15 mouse cellular contexts compared by ENCODE assay signal in the genomic region with DNA sequence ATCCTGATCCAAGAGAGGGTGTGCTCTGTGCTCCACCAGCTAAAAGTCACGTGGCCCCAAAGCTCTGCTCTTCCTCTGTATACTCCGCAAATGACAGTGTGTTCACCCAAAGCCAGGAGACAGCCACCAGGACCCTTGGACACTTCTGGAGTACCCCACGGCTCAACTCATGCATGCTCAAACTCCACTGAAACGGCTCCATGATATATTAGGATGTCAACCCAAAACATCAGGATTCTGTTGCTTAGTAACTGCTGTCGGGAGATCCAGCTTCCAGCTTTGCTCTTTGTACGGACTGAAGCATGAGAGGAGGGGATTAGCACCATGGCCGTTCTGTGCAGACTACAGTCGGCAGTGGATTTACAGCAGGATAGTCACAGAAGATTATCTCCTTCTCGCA.
DNase-seq lines count a peak whose midpoint lies in the region; ATAC-seq and TF ChIP-seq lines count a peak whose summit lies in the region.
"Had no signal": no experiment of that assay in that cellular context is flagged by ENCODE, and none has a peak within 500 bp of the region (broad histone marks: within the 10 kb centered on the region; RNA-seq: fewer than 3 reads in every experiment).

No protein-coding gene starts in this region.

- no peaks in the 10 kb centered on the region for H3K9me3 ChIP-seq in midbrain, embryonic 10.5 days (replicated peaks)
- no peaks in the 10 kb centered on the region for H3K9me3 ChIP-seq in neural tube, embryonic 14.5 days (ENCODE audit: control insufficient read depth, low read length)
- H3K9me3 ChIP-seq: megakaryocyte, embryonic 14.5 days had no signal

- H3K27ac ChIP-seq in midbrain, embryonic 10.5 days (replicated peaks): peak overlapping the region; percentile 76
- no peak overlapping the region for H3K27ac ChIP-seq in neural tube, embryonic 14.5 days (ENCODE audit: low read depth, low read length)

- 26% methylated on average over 9 of the region's 9 CpGs for WGBS in midbrain, embryonic 10.5 days
- WGBS in neural tube, embryonic 14.5 days: 19% methylated on average over 9 of the region's 9 CpGs

- H3K4me3 ChIP-seq in midbrain, embryonic 10.5 days: peak overlapping the region; percentile 33
- no peak overlapping the region for H3K4me3 ChIP-seq in neural tube, embryonic 14.5 days (ENCODE audit: low read depth, low read length)
- H3K4me3 ChIP-seq: megakaryocyte, embryonic 14.5 days had no signal

- no peak for TF ChIP-seq POLR2A in brain, embryonic 14.5 days (IDR thresholded peaks at IDR 0.05; ENCODE audit: borderline replicate concordance, extremely low read depth, insufficient read depth, insufficient read length, poor library complexity, severe bottlenecking)

- peaks cover 29% of the 10 kb centered on the region for H3K36me3 ChIP-seq in midbrain, embryonic 10.5 days
- H3K36me3 ChIP-seq in neural tube, embryonic 14.5 days (ENCODE audit: control insufficient read depth, insufficient read depth, low read length): peaks cover 18% of the 10 kb centered on the region

- 0 out of 2 replicates have a peak overlapping the region, but pooled peaks have one; percentile 11 for H3K9ac ChIP-seq in neural tube, embryonic 14.5 days (replicated peaks; ENCODE audit: low read depth, low read length)

- DNase-seq in embryo, embryonic 11 days: peak; percentile 41
- DNase-seq in embryo, embryonic 9.5 days (ENCODE audit: extremely low spot score): no peak
- DNase-seq in brain, embryonic 14.5 days (ENCODE audit: low read depth): peak; percentile 83
- DNase-seq in midbrain, embryonic 10.5 days (ENCODE audit: low spot score): peak; percentile 58
- DNase-seq in thymus, postnatal 10 days (ENCODE audit: low spot score in 2 of 2): no peak
- no peak for DNase-seq in cerebellum, adult 11-12 months
- no peak for DNase-seq in spleen, adult 12 weeks (ENCODE audit: low spot score)
- DNase-seq: cerebellum, adult 8-10 months; kidney, adult 18-20 months; layer of hippocampus, adult 9-11 months; right cerebral cortex, postnatal 4 days had no signal

- ATAC-seq in neural tube, embryonic 14.5 days (ENCODE audit: low read depth): 0 out of 2 replicates have a peak, but pooled peaks have one; percentile 38
- ATAC-seq: Patski had no signal

- peaks cover 55% of the 10 kb centered on the region for H3K4me1 ChIP-seq in midbrain, embryonic 10.5 days
- H3K4me1 ChIP-seq in neural tube, embryonic 14.5 days (ENCODE audit: control insufficient read depth, insufficient read depth, low read length): 0 out of 2 replicates have a peak, but pooled peaks cover 4% of the 10 kb centered on the region

- H3K4me2 ChIP-seq in neural tube, embryonic 14.5 days (ENCODE audit: low read depth, low read length): no peak overlapping the region
- H3K4me2 ChIP-seq: liver, embryonic 11.5 days had no signal

- no peaks in the 10 kb centered on the region for H3K27me3 ChIP-seq in midbrain, embryonic 10.5 days (ENCODE audit: low read depth, poor library complexity, severe bottlenecking)
- no peaks in the 10 kb centered on the region for H3K27me3 ChIP-seq in neural tube, embryonic 14.5 days (ENCODE audit: control insufficient read depth, insufficient read depth, low read length)
- H3K27me3 ChIP-seq: megakaryocyte, embryonic 14.5 days; Patski had no signal

- no peak for TF ChIP-seq CTCF in brain, embryonic 14.5 days (IDR thresholded peaks at IDR 0.05; ENCODE audit: borderline replicate concordance, extremely low read depth, insufficient read depth, insufficient read length)

Comparison
In these comparisons a context has a peak if more than half of its experiments do, and no peak if none do; other contexts are left out.
1. DNase-seq: peak in embryo, embryonic 11 days (single experiment), brain, embryonic 14.5 days (single experiment) and midbrain, embryonic 10.5 days (single experiment); none in embryo, embryonic 9.5 days (single experiment), thymus, postnatal 10 days (0 of 2), cerebellum, adult 11-12 months (single experiment) and spleen, adult 12 weeks (single experiment).